Mouse (Mus musculus) skeletal muscle tissue, adult 2 months (tissue): ENCODE results near the gene Pim3.
A peak's percentile ranks its signal among the peaks of the same experiment; 100 is the strongest.

Source experiments
- DNase-seq: peaks from one replicate; pipeline ENCODE4 v3.0.0-alpha.2; 2012; ENCODE audit warnings: low read depth, low spot score

Gene Pim3

DNA sequence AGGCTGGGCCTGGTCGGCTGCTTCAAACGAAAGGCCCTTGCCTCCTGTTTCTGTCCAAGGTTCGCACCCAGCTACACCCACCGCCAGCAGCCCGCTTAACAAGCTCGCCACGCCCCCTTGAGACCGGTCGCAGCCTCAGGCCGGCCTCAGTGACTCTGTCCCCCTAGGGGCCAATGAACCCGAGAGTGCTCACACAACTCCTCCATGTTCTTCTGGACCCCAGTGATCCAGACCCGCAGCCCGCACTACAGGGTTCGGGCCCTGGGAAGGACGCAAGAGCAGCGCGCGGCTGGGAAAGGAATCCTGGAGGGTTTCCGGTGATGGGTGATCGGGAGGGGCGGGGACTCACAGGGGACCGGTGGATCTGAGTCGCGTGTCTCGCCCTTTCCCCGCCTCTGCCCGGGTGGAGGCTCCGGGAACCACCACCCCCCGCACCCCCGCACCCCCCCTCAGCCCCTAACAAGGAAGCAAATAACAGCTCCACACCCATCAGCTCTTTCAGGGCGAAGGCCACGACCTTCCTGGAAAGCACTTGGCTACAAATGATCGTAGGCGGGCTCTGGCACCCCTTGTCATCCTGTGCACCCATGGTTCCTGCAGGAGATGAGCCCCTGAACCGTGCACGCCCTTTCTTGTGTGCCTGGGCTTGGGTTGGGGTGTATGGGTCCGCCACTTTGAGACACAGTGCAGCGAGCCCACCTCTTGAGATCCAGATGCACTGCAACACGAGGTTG lies 24.6 kb upstream of the Pim3 start:
- DNase-seq = no peak

DNA sequence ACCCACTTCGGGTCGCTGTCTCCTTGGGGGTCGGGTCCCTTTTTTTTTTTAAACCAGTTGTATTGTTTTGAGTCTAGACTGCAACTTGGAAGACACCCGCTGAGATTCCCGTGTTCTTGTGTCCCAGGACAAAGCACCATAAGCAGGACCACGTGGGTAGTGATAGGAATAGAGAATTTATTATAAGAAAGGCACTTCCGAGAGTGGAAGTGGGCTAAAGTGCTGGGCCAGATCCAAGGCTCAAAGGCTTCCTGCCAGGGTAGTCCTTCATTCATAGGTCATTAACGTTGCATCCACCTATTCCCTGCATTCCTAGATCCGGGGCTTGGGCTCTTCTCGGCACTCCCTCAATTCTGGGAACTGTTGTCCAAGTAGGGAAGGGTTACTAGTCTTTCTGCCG lies 24.0 kb upstream of the Pim3 start:
- DNase-seq = no peak

DNA sequence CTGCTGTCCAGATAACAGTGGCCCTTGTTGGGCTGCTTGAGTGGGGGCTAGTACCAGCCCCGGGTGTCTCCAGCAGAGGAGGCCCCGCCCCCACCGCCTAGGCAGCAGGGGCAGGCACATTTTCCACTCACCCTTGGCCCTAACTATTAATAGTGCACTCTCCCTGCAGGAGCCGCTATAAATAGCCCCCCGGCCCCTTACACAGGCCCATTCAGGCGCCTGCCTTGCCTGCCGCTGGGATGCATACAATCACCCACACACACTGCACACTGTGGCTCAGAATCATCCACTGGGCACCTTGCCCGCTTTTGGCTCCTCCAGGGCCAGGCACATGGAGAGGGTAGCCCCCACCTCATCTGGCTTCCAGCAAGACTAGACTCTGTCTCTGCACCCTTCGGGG lies 22.7 kb upstream of the Pim3 start:
- peak; percentile 84 for DNase-seq

- no peak for DNase-seq
Measured at GRCm38 (mm10) chr15:88840126-88840525, 21.9 kb upstream of the Pim3 start.

DNA sequence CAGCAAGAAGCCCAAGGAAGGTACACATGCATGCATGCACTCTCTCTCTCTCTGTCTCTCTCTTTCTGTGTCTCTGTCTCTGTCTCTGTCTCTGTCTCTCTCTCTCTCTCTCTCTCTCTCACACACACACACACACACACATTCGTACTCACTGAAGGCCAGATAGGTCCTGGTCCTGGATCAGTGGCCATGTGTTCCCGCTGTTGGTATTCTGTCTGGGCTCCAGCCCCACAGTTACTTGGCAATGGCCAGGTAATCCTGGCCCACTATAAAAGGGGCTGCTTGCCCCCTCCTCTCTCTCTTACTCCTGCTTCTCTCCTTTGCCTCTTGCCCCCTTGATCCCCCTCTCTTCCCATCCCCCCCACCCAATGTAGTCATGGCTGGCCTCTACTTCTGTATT lies 20.8 kb upstream of the Pim3 start:
- DNase-seq = no peak

GRCm38 (mm10) chr15:88841580-88842299 lies 20.2 kb upstream of the Pim3 start:
- no peak for DNase-seq

GRCm38 (mm10) chr15:88842300-88842673 lies 19.7 kb upstream of the Pim3 start:
- no peak for DNase-seq

- DNase-seq = no peak
Measured at GRCm38 (mm10) chr15:88843486-88844097, 18.4 kb upstream of the Pim3 start.

DNA sequence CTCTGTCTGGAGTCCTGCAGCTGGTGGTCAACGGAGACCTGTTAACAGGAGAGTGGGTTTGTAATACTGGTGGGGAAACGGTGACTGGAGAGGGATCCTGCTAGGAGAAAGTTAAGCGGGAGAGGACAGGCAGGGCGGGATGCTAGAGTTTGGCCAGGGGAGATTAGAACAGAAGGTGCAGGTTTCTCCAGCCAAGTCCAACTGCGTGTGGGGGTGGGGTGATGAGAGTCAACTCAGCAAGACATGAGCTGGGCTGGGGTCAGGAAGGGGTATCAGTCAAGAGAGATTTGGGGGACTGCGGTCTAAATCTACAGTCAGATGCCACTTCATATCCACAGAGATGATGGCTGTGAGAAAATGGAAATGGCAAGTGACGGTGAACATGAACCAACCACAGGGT lies 17.0 kb upstream of the Pim3 start:
- no peak for DNase-seq

DNA sequence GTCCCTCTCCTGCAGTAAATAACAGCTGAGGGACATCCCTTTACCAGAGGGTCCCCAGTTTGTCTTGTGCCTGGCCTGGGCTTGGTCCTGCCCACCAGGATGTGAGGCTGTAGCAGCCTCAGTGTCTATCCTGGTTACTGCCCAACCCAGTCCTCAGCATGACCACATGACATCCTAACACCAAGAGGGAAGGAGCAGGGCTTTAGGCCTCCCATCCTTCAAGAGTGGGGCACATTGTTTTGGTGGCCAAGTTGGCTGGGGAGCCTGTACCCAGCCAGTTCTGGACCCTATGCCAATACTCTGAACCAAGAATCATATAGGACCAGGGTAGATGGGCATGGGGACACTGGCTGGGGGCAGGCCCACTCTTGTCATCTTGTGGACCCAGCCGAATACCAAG lies 13.3 kb upstream of the Pim3 start:
- DNase-seq = no peak

GRCm38 (mm10) chr15:88849621-88850020 lies 12.4 kb upstream of the Pim3 start:
- DNase-seq = no peak

- peak; percentile 91 for DNase-seq
Measured at GRCm38 (mm10) chr15:88850146-88850826, 11.7 kb upstream of the Pim3 start.

DNA sequence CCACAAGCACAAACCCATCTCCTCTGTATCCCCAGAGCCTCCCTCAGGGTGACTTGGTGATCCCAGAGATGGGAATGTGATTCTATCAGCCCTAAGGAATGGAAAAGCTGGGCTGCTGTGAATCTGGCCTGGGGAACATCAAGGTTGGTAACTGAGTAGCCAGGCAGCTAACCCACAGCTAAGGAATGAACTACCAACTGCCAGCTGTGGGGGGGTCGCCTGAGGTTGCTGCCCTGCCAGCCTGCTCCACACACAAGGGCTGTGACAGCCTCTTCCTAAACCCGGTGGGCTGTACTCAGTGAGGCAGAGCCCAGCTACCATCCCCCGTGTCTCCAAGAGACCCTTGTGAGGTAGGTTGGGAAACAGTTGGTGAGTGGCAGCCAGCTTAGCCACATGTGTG lies 10.9 kb upstream of the Pim3 start:
- no peak for DNase-seq

GRCm38 (mm10) chr15:88851507-88852149 lies 10.4 kb upstream of the Pim3 start:
- DNase-seq = no peak

GRCm38 (mm10) chr15:88853106-88853505 lies 8.9 kb upstream of the Pim3 start:
- DNase-seq = no peak

GRCm38 (mm10) chr15:88854119-88854968 lies 7.6 kb upstream of the Pim3 start:
- DNase-seq = no peak

DNA sequence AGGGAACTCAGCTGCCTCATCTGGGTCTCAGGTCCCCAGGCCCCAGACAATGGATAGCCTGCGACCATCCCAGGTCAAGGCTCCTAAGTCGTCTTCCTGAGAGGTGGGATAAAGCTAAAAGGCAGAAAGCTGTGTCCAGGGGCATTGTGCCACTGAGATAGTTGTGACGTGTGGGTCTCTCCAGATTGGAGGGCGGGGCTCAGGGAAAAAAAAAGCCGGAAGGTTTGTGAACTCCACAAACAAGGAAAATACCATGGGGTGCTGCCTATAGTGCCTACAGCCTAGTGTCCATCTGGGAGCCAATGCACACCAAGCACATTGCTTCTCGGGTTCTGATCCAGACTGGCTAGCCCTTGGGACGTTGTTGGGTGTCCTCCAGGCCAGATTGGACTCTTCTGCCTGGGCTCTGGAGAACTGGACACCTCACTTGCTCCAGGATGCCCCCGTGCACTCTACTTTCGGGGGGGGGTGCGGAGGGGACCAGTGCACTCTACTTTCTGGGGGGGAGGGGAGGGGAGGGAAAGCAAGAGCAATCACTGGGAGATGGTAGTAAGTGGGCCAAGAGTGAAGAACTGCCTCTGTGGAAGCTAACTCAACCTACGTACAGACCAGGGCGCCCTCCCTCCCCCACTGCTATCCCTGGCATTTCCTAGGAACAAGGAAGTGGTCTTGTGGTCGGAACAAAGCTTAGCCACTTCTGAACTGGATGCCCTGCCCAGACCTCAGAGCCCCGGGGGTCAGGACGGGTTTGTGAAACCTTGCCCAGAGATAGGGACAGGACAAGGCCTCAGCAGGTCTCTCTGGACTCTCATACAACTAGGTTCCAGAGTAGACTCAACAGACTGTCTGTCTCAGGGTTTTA lies 6.8 kb upstream of the Pim3 start:
- DNase-seq = no peak

DNA sequence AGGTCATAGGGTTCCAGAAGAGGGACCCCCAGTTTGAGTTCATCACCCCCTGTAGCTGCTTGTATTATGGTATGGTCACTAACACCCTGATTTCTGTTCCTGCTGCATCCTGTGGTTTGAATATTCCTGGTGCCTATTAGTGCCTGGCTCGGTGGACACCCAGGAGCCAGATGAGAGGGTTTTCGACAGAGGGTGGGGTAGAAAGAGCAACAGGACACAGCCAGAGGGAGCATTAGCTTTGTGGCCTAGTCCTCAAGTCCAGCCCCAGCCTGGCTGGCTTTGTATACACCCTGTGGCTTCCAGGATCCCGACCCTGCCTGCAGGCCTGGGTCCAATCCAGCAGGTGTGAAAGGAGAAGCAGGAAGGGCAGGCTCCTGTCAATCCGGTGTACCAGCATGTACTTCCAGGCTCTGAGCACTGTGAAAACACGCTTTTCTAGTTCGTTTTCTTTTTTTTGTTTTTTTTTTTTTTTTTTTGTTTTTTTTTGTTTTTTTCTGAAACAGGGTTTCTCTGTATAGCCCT lies 6.0 kb upstream of the Pim3 start:
- no peak for DNase-seq

- DNase-seq = no peak
Measured at GRCm38 (mm10) chr15:88856613-88857012, 5.4 kb upstream of the Pim3 start.

GRCm38 (mm10) chr15:88857361-88857760 lies 4.6 kb upstream of the Pim3 start:
- DNase-seq = no peak
